Mouse (Mus musculus) heart, embryonic 11.5 days (tissue): Measurements from ENCODE around the gene Tmem150c. TPM values are rescaled to one million over a fixed set of nuclear protein-coding genes. Genes with fewer than 3 reads are reported as not detected.

ENCODE experiments used
- ATAC-seq: fragments of 200-750 bp; cut with Nextera tagmentation; replicated peaks from 2 replicates; pipeline ENCODE4 v1.8.0; 2017; ENCODE audit warnings: moderate library complexity; ENCODE audit not compliant: insufficient number of reproducible peaks, low FRiP score, low TSS enrichment
- H3K27ac ChIP-seq: fragments of 300-500 bp; sonication (generic); 2 replicates; pipeline ENCODE4 v1.5.1; 2014; ENCODE audit warnings: mild to moderate bottlenecking, low read depth, low read length
- H3K27me3 ChIP-seq: fragments of 300-500 bp; sonication (generic); 2 replicates; pipeline ENCODE4 v1.6.1; 2014; ENCODE audit warnings: mild to moderate bottlenecking, low read length, mixed read lengths; ENCODE audit not compliant: control insufficient read depth, insufficient read depth
- H3K36me3 ChIP-seq: fragments of 300-500 bp; sonication (generic); 2 replicates; pipeline ENCODE4 v1.6.1; 2014; ENCODE audit warnings: mild to moderate bottlenecking, low read length, moderate library complexity, mixed read lengths; ENCODE audit not compliant: control insufficient read depth, insufficient read depth
- H3K4me1 ChIP-seq: fragments of 300-500 bp; sonication (generic); 2 replicates; pipeline ENCODE4 v1.6.1; 2014; ENCODE audit warnings: low read length; ENCODE audit not compliant: control insufficient read depth, insufficient read depth
- H3K4me2 ChIP-seq: fragments of 300-500 bp; sonication (generic); 2 replicates; pipeline ENCODE4 v1.6.1; 2014; ENCODE audit warnings: mild to moderate bottlenecking, moderate library complexity
- H3K4me3 ChIP-seq: fragments of 300-500 bp; sonication (generic); 2 replicates; pipeline ENCODE4 v1.5.1; 2014; ENCODE audit warnings: low read depth, low read length
- H3K9ac ChIP-seq: fragments of 300-500 bp; sonication (generic); 2 replicates; pipeline ENCODE4 v1.6.1; 2014; ENCODE audit warnings: mild to moderate bottlenecking, low read depth, low read length, moderate library complexity
- H3K9me3 ChIP-seq: fragments of 300-500 bp; sonication (generic); replicated peaks from 2 replicates; pipeline ENCODE4 v1.6.1; 2016; ENCODE audit warnings: low read length; ENCODE audit not compliant: control insufficient read depth
- WGBS: fragments of 180-500 bp; shearing (Covaris S2); extraction: QIAGEN DNeasy Blood & Tissue Kit; methylation state at CpG from one replicate; pipeline ENCODE4 v1.1.7; 2014; ENCODE audit not compliant: insufficient replicate concordance; 5-methylcytosine and 5-hydroxymethylcytosine counted together
- polyA plus RNA-seq: library from polyadenylated mRNA; unstranded; fragments of >200 nt; fragmentation: Nextera tagmentation; extraction: Ambion mirVana; gene quantifications from 2 replicates; pipeline ENCODE4 v1.2.1, GENCODE M21; 2014

Tmem150c gene
- polyA plus RNA-seq, 1 experiment from 2014 or later, result 0.54 TPM

- no peak for ATAC-seq
- Histone ChIP-seq H3K36me3 (peaks cover 25% of the 10 kb centered on the region), H3K9ac (no peak overlapping the region)
Observed at GRCm38 (mm10) chr5:100060876-100061275, 98.7 kb downstream of the Tmem150c start.

GRCm38 (mm10) chr5:100059326-100059725, 100.3 kb downstream of the Tmem150c start:
- Histone ChIP-seq H3K4me3 (no peak overlapping the region), H3K9ac (no peak overlapping the region), H3K27me3 (no peaks in the 10 kb centered on the region), H3K27ac (no peak overlapping the region), H3K4me1 (peaks cover 16% of the 10 kb centered on the region), H3K4me2 (no peak overlapping the region), H3K9me3 (no peaks in the 10 kb centered on the region), H3K36me3 (peaks cover 25% of the 10 kb centered on the region)
- no peak for ATAC-seq
- 81% methylated on average over 6 of the region's 6 CpGs for WGBS

More at GRCm38 (mm10) chr5:100060876-100061275, 98.7 kb downstream of the Tmem150c start:
- no peaks in the 10 kb centered on the region for H3K27me3 ChIP-seq
- 95% methylated on average over 14 of the region's 14 CpGs for WGBS
- no peaks in the 10 kb centered on the region for H3K9me3 ChIP-seq
- no peak overlapping the region for H3K27ac ChIP-seq
- H3K4me3 ChIP-seq, result no peak overlapping the region
- H3K4me1 ChIP-seq, result peaks cover 2% of the 10 kb centered on the region
- H3K4me2 ChIP-seq, result no peak overlapping the region

DNA sequence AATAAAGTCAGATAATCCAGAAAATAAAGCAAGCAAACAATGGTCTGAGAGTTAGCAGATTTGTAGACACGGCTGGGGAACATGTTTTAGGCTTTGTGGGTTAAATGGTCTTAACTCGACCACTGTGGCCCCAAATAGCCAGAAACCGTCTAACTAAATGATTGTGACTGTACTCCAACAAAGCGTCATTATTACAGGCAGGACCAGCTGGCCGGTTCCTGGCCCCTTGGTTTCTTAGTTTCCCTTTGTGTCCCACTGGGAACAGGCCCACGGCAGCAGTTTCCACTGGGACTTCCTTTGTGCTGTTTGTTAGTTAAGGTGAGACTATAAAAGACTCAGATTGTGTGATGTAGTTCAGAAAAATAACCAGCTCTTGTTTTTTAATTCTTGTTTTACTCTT, 100.9 kb downstream of the Tmem150c start:
- WGBS, result 71% methylated on average over 6 of the region's 6 CpGs
- peaks cover 25% of the 10 kb centered on the region for H3K36me3 ChIP-seq
- no peak overlapping the region for H3K9ac ChIP-seq
- ATAC-seq, result no peak
- H3K4me3 ChIP-seq, result no peak overlapping the region
- H3K9me3 ChIP-seq, result no peaks in the 10 kb centered on the region
- H3K4me1 ChIP-seq, result peaks cover 17% of the 10 kb centered on the region
- H3K27me3 ChIP-seq, result no peaks in the 10 kb centered on the region
- no peak overlapping the region for H3K27ac ChIP-seq
- H3K4me2 ChIP-seq, result no peak overlapping the region

GRCm38 (mm10) chr5:100057461-100058209, 102.0 kb downstream of the Tmem150c start:
- no peak overlapping the region for H3K27ac ChIP-seq
- no peak overlapping the region for H3K4me3 ChIP-seq
- peaks cover 17% of the 10 kb centered on the region for H3K4me1 ChIP-seq
- H3K4me2 ChIP-seq, result no peak overlapping the region
- H3K9me3 ChIP-seq, result no peaks in the 10 kb centered on the region
- H3K36me3 ChIP-seq, result peaks cover 25% of the 10 kb centered on the region
- ATAC-seq, result no peak
- no peak overlapping the region for H3K9ac ChIP-seq
- WGBS, result 86% methylated on average over 14 of the region's 15 CpGs
- no peaks in the 10 kb centered on the region for H3K27me3 ChIP-seq

- 50% methylated on average over 5 of the region's 5 CpGs for WGBS
Observed at GRCm38 (mm10) chr5:100055866-100056369, 103.7 kb downstream of the Tmem150c start.

DNA sequence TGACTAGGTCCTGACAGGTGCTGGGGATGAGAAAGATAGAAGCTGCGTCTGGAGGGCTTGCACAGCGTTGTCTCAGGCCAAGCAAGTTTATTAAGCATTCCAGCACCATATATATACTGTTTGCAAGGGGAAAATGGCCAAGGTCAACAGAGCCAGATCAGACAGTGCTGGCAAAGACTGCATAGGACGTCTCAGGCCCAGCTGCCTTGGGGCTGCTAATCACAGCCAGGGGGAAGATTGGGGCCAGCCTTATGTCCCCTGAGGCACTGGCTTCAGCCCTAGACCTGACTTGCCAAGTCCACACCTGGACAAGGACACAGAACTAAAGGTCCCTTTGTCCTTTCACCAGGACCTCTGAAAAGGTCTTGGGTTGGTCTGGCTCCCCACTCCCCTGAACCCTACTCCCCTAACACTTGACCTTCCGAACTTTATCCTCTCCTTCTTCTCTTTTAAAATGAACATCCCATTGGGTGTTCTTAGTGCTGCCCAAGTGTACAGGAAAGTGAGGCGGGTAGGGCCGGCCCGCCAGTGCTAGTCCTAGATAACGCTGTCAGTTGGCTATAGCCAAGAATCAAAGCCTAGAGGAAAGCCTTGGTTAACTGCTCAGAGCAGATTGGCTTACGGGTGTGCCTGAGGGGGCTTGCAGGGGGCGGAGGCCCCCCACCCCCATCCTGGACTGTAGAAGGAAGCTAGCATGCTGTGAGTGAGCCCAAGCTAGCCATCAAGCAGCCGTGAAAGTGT, 104.6 kb downstream of the Tmem150c start:
- Histone ChIP-seq H3K9me3 (no peaks in the 10 kb centered on the region), H3K4me1 (peaks cover 17% of the 10 kb centered on the region), H3K4me3 (no peak overlapping the region), H3K36me3 (peaks cover 6% of the 10 kb centered on the region; the same call in 1 of the 2 replicates), H3K27me3 (no peaks in the 10 kb centered on the region), H3K27ac (no peak overlapping the region), H3K4me2 (no peak overlapping the region), H3K9ac (no peak overlapping the region)
- ATAC-seq, result no peak; the same call in 1 of the 2 replicates
- WGBS, result 60% methylated on average over 11 of the region's 11 CpGs

More at GRCm38 (mm10) chr5:100055866-100056369, 103.7 kb downstream of the Tmem150c start:
- Histone ChIP-seq H3K4me3 (no peak overlapping the region), H3K9me3 (no peaks in the 10 kb centered on the region), H3K4me2 (no peak overlapping the region), H3K4me1 (peaks cover 17% of the 10 kb centered on the region), H3K27ac (no peak overlapping the region), H3K9ac (no peak overlapping the region), H3K36me3 (peaks cover 9% of the 10 kb centered on the region), H3K27me3 (no peaks in the 10 kb centered on the region)
- no peak for ATAC-seq

GRCm38 (mm10) chr5:100052728-100053127, 106.9 kb downstream of the Tmem150c start:
- Histone ChIP-seq H3K9ac (no peak overlapping the region), H3K4me2 (no peak overlapping the region), H3K4me3 (no peak overlapping the region), H3K27me3 (no peaks in the 10 kb centered on the region), H3K9me3 (no peaks in the 10 kb centered on the region), H3K4me1 (peaks cover 17% of the 10 kb centered on the region), H3K27ac (no peak overlapping the region), H3K36me3 (no peaks in the 10 kb centered on the region)
- WGBS, result 87% methylated on average over 7 of the region's 7 CpGs
- no peak for ATAC-seq

DNA sequence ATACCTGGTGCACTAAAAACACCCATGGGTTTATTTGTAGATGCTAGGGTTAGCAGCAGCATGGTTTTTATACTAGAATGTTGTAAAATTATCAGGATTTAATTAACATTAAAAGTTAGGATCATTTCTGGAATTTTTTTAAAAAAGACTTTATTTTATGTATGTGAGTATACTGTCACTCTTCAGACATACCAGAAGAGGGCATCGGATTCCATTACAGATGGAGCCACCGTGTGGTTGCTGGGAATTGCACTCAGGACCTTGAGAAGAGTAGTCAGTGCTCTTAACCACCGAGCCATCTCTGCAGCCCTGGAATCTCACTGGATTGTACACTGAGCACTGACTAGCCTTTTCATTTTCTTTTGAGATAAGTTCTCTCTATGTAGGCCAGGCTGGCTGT, 109.7 kb downstream of the Tmem150c start:
- WGBS, result 88% methylated on average over 3 of the region's 3 CpGs
- Histone ChIP-seq H3K4me3 (no peak overlapping the region), H3K9ac (no peak overlapping the region), H3K36me3 (no peaks in the 10 kb centered on the region), H3K27me3 (no peaks in the 10 kb centered on the region), H3K4me2 (no peak overlapping the region), H3K4me1 (peaks cover 20% of the 10 kb centered on the region), H3K9me3 (no peaks in the 10 kb centered on the region), H3K27ac (no peak overlapping the region)
- ATAC-seq, result no peak
